Mouse (Mus musculus): ENCODE measurements around the gene Cdca7l. TPM values are rescaled to one million over a fixed set of nuclear protein-coding genes. Genes with fewer than 3 reads are reported as not detected.
"Not testable (repeated sequence)": the region's sequence is repeated elsewhere in the genome, so short reads cannot be mapped to it uniquely, and the experiment has no call there.

Cdca7l gene
- total RNA-seq (2021) = 1 to 10 TPM; 8.1 to 8.6 TPM
- long read RNA-seq, experiment 1, transcript Cdca7l-201 (10 exons, 2,957 nt) = major isoform, 9 of 18 reads
- long read RNA-seq, experiment 1, partial matches to known transcripts = 0 of 18 reads
- long read RNA-seq, experiment 1, other reads (novel, unspliced or antisense) = 9 of 18 reads
- long read RNA-seq, experiment 2, partial matches to known transcripts = 0 of 13 reads
- long read RNA-seq, experiment 2, other reads (novel, unspliced or antisense) = 10 of 13 reads

- not testable (repeated sequence) for DNase-seq (ENCODE audit: low spot score in 2 of 2)
These were observed at the start of gene Cdca7l for GRCm38 (mm10) chr12:117803989-117804388. Cdca7l (plus strand) TSS chr12:117804289.

DNA sequence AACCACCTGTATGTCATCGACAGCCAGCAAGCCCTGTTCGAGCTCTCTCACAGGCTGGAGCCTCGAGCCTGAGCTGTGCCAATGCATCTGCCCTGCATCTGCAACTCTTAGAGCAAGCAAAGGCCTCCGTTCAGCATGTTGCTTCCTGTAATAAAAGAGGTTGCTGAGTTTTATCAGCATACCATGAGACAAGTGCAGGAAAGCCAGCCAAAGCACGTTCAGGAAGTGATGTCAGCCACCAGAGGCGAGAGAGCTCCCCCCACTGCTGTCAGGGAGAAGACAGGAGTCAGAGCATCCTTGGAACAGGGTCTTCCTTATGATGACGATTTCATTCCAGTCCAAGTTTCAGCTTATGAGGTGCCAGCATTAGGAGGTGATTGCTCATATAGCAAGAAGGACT, 48.1 kb upstream of the Cdca7l start:
- no peak for DNase-seq (ENCODE audit: low spot score in 2 of 2)

GRCm38 (mm10) chr12:117760373-117760772, 43.7 kb upstream of the Cdca7l start:
- DNase-seq (ENCODE audit: low spot score in 2 of 2) = no peak

GRCm38 (mm10) chr12:117760846-117761245, 43.2 kb upstream of the Cdca7l start:
- no peak for DNase-seq (ENCODE audit: low spot score in 2 of 2)

GRCm38 (mm10) chr12:117761698-117762097, 42.4 kb upstream of the Cdca7l start:
- DNase-seq (ENCODE audit: low spot score in 2 of 2) = no peak

DNA sequence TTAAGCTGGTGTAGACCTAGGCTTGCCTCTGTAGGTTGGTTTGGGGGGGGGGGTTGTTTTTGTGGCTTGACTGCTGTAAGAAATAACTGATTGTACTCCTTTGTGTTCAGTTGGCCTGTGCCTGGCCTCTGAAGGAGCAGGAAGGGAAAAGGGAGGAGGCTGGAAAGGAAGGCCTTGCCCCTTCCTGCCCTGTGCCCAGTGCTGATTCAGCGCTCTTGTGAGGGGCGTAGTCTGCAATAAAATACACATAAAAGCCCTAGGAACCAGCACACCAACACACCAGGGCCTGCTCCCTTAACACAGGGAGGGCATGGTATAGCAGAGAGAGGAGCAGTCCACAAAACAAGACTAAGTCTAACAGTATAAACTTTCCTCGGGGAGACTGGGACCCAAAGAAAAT, 40.8 kb upstream of the Cdca7l start:
- DNase-seq (ENCODE audit: low spot score in 2 of 2) = no peak

DNA sequence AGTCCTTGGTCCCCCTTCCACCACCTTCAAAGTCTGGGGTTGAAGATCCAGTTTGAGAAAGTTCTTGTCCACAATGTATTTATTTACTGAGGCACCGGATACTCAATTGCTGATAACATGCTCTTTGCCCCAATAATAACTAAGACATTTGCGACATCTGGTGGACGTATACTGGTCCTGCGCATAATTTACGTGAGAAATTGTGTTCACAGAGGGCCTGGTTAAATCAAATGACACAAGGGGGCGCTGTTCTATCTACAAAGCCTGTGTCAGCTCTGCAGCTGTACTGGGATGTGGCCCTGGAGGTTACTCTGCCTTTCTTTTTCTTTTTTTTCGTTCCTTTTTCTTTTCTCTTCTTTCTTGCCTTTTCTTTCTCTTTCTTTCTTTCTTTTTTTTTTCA, 39.2 kb upstream of the Cdca7l start:
- peak; percentile 55 to 59 for DNase-seq (ENCODE audit: low spot score in 2 of 2)

DNA sequence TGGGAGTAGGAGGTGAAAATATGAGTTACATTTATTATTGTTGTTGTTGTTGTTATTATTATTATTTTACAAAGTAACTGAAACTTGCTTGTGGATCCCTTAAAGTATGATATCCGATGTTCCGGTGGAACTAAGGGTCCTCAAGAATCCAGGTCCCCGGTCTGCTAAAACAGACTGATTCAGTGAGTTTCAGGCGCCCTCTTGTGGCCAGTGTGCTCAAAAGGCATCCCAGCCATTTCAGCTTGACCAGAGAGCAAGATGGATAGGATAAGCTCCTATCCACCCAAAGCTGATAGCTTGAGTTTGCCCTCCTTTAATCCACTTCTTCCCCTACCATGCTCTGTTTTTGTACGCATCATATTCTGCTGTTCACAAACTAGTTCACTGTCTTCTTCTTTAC, 35.0 kb upstream of the Cdca7l start:
- DNase-seq (ENCODE audit: low spot score in 2 of 2) = peak; percentile 53 to 70

DNA sequence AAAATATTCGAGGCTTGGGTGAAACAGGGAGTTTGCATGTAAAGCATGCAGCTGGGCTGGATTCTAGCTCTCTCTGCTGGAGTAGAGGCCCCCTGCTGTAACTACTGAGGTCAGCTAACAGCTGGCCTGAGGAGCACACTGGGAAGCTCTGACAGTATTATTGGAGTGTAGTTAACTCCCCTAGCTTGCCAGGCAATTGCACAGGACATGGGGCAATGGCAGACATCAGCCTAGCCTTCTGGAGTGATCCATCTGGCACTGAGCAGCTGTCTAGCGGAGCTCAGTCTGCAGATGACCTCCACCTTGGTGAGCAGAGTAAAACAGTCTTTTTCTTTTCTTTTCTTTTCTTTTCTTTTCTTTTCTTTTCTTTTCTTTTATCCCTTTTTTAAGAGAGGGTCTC, 33.9 kb upstream of the Cdca7l start:
- no peak for DNase-seq (ENCODE audit: low spot score in 2 of 2)

DNA sequence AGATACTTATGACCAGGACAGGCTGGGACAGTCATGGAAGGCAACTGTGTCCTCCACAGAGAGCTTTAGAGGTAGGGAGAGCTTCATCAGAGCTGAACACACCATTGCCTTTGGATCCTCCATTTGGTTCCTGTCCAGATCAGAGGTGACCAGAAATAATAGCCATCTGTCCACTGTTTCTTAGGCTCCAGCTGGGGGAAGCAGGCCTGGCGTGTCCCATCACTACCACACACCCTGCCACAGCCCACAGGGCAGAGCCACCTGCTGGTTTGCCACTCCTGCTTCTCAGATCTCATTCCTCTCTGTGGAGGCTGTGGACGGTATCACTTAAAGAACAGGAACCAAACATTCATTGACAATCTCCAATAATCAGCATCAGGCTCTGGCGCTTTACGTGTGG, 32.9 kb upstream of the Cdca7l start:
- DNase-seq (ENCODE audit: low spot score in 2 of 2) = no peak

DNA sequence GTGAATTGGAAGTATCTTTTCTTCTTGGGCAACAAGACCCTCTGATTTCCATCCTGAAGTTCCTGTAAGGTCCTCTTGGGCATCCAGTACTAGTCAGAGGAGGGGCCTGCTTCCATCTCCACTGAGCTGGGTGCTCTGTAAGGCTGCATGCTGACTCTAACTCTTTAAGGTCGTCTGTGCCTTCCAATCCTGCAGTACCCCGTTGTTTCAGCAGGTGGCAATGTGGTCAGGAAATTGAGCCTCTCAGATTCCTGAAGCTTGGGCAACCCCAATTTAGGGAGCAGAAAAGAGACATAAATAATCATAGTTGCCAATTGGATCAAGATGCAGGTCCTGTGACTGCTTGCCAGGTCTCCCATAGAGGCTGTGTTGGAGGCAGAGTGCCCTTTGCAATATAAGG, 31.5 kb upstream of the Cdca7l start:
- peak in 1 of 2 experiments; percentile 39 for DNase-seq (ENCODE audit: low spot score in 2 of 2)

DNA sequence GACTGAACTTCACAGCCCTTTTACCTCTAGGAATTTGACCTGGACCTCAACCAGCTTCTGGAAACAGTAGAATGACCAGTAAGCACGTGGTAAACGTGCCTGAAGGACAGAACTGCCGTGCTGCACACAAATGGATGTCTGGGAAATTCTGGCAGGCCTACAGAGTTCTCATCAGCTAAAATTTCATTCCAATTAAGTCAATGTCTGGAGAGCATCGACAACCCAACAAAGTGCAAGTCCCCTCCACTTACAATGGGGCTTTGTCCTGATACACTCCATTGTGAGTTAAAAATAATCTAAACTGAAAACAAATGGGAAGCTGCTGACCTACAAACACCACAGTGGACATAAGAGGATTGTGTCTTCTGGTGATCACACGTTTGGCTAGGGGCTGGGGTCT, 27.2 kb upstream of the Cdca7l start:
- DNase-seq (ENCODE audit: low spot score in 2 of 2) = no peak

GRCm38 (mm10) chr12:117781360-117781759, 22.7 kb upstream of the Cdca7l start:
- DNase-seq (ENCODE audit: low spot score in 2 of 2) = no peak

DNA sequence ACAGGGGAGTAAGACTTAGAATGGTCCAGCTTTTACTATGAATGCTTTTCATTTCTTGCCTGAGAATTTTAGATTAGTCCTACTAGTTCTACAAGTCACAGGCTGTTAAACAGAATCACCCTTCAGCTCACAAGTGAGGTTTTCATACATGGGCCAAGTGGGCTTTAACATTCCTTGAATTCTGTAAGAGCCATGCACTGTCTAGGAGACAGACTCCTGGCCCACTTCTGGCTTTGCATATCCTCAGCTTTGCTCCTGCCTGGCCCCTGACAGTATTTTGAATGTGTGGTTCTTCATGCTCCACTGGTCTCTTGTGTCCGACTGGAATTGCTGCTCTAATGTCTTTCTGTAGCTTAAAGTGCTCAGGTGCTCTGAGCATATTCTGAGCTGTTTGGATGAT, 20.7 kb upstream of the Cdca7l start:
- no peak for DNase-seq (ENCODE audit: low spot score in 2 of 2)

DNA sequence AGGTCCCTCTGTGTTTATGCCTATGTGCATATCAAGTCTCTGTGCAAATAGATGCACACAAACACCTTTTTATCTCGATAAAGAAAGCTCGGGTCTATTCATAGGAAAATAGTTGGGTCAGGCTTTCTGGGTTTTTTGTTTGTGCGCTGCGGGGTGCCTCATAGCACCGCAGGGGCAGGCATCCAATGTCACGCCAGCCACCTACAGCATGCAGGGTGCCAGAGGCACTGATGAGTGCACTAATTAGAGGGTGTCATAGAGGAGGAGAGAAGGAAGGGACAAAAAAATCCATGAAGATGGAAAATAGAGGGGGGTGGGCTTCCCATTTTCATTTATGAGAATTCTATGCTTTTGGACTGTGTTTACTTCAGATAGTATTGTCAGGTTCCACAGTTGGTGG, 17.5 kb upstream of the Cdca7l start:
- DNase-seq (ENCODE audit: low spot score in 2 of 2) = no peak

DNA sequence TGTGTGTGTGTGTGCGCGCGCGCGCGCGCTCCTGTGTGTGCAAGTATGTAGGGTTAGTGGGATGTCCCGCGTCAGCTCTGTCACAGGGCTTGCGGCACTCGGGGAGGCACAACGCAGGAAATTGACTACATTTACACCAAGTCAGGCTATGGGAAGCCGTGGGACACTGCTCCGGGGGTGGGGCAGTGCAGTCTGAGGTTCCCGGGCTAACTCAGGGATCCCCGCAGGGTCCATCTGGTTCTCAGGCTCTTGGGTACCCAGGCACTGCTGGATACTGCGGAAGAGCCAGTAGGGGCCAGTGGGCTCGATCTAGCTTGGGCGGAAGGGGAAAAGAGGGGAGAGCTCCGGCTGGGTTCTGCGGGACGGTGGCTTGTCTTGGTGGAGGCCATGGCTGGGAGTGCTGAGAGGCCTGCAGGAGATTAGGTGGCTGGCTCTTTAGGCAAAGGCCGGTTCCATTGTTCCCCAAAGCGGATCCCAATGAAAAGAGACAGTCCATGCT, 15.5 kb upstream of the Cdca7l start:
- DNase-seq (ENCODE audit: low spot score in 2 of 2) = no peak

DNA sequence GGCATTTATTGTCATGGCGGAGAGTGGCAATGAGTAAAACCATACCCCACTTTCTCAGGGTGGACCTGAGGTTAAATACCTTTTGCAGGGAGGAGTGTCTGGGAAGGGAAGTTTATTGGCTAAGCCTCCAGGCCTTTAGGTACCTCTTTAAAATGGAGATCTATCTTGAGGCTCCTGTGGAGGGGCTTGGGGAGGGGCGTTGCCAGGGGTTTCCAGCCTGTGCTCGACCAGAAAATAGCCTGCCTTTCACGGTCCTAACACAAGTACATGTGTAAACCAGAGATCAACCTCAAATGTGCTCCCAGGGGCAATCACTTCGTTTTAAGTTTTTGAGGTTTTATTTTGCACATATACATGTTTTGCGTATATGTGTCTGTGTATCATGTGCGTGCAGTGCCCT, 15.1 kb upstream of the Cdca7l start:
- DNase-seq (ENCODE audit: low spot score in 2 of 2) = no peak

DNA sequence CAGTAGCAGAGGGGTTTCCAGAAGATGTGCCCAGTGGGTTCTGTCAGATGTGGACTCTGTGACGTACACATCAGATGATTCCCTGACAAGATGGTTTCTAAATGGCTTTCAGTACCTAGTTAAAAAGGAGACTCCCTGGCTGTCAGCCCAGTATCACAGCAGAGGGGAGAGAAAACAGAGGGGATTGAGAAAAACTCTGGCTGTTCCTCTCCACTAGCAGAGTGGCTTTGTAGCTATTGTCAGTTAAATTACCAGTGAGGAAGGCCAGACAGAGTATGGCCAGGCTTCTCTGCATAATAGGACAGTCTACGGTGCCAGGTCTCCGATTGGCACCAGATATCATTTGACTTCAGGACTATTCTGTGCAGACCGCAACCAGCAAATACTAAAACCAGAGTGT, 8.8 kb upstream of the Cdca7l start:
- DNase-seq (ENCODE audit: low spot score in 2 of 2) = no peak

DNA sequence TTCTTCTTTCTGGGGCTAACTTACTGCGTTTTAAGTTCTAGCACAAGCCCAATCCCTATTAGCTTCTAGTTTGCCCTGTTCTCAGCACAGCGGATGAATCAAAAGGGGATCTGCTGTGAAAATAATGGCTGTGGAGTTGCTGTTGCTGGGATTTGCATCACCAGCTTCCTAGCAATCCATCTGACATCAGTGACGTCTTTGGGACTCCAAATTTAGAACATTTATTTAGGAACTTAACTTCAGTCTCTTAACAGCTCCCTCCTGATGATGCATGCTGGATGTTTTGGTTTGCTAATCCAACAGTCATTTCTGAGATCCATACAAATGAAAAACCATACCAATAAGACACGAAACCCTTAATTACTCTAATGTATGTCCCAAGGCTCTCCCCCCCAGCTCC, 1.5 kb downstream of the Cdca7l start:
- DNase-seq (ENCODE audit: low spot score in 2 of 2) = no peak

DNA sequence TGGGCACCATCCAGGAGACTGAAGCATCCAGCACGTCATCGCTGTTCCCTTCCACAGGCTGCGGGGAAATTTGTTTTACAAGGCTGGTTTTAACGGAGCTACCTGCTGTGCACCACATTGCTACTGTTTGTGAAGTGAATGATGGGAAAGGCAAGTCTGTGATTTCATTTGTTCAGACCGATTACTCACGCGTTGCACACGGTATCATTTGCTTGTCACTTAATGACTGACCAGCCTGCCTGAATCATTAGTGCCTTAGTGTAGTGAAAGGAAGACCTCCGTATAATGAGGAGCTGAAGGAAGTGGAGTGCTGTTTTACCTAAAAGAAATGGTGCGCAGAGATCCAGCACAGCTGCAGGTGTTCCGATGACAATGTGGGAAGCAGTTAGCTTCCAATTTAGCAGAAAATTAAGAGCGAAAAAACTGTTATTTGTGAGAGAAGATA, 1.9 kb downstream of the Cdca7l start:
- DNase-seq (ENCODE audit: low spot score in 2 of 2) = no peak

DNA sequence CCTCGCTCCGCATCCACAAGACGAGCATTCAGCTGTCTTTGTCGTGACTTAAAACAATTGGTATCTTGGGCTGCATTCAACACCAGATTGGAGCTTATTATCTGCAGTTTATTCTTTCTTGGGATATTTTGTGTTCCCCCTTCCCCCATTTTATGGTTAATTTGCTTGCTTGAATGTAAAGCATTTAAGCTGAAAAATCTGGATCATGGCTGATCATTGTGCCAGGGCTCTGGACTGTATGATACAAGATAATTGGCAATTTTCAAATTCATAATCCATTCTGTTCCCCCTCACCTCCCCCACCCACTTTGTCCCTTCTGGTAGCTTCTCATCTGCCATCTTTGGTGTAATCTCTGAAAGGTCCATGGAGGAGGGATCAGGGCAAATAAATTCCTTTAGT, 2.4 kb downstream of the Cdca7l start:
- no peak for DNase-seq (ENCODE audit: low spot score in 2 of 2)

DNA sequence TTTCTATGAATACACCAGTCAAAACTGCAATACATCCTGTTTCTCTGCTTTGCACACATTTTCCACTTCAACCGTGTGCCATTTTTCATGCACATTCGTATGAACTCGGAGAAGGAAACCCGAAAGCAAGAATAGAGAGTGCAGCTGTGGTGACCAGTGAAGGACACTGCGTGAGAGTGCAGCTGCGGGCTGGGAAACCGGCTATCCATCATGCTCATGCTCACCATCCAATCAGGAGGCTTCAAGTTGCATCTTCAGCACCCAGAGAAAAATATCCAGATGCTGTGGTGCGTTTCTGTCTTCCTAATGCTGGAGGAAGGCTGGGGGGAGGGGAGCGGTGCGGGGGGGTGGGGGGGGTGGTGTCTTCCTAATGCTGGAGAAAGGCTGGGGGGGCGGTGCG, 3.5 kb downstream of the Cdca7l start:
- DNase-seq (ENCODE audit: low spot score in 2 of 2) = no peak
